Mouse (Mus musculus): Measurements from ENCODE around the gene Rab6b.

GRCm38 (mm10) chr9:103145351-103145750 is 33.8 kb downstream of the Rab6b start:
- TF ChIP-seq TAL1 (conservative IDR thresholded peaks at IDR 0.05; ENCODE audit: low read depth, low read length) (no peak), CTCF (IDR thresholded peaks at IDR 0.05; ENCODE audit: low read depth, low read length) (no peak)
